Mouse (Mus musculus): Measurements from ENCODE around the gene Pex6. TPM values are rescaled to one million over a fixed set of nuclear protein-coding genes. Genes with fewer than 3 reads are reported as not detected.
A peak's percentile ranks its signal among the peaks of the same experiment; 100 is the strongest.

The Pex6 gene
- total and polyA plus RNA-seq, 3 experiments: 23.0 to 31.2 TPM; not detected in 1

GRCm38 (mm10) chr17:46706375-46707089, 4.7 kb upstream of the Pex6 start:
- Histone ChIP-seq H3K4me3 (ENCODE audit: control insufficient read depth in 1 of 2, insufficient read depth in 1 of 2, low read depth in 2 of 2, low read length in 2 of 2) (no peak overlapping the region), H3K9me3 (replicated peaks; ENCODE audit: insufficient read depth, low read length) (no peaks in the 10 kb centered on the region), H3K27ac (ENCODE audit: control insufficient read depth, low read depth, low read length) (no peak overlapping the region), H3K9ac (ENCODE audit: control insufficient read depth, low read depth, low read length, poor library complexity, severe bottlenecking) (no peak overlapping the region), H3K36me3 (ENCODE audit: control insufficient read depth in 1 of 2, insufficient read depth in 2 of 2, low read length in 2 of 2) (peaks cover 0 to 9% of the 10 kb centered on the region in 2 experiments; a peak in 2 of 4 replicates), H3K79me2 (ENCODE audit: control insufficient read depth, insufficient read depth, low read length, poor library complexity) (peaks cover 26% of the 10 kb centered on the region), H3K4me1 (ENCODE audit: control insufficient read depth in 1 of 2, insufficient read depth in 2 of 2, low read length in 2 of 2) (peaks cover 3 to 28% of the 10 kb centered on the region in 2 experiments), H3K27me3 (ENCODE audit: control insufficient read depth in 1 of 2, insufficient read depth in 2 of 2, low read length in 2 of 2) (no peaks in the 10 kb centered on the region)
- TF ChIP-seq RAD21 (IDR thresholded peaks at IDR 0.05; ENCODE audit: low read depth, low read length) (no peak), GATA1 (IDR thresholded peaks at IDR 0.05; ENCODE audit: low read depth, low read length) (no peak), POLR2AphosphoS2 (IDR thresholded peaks at IDR 0.05; ENCODE audit: low read length) (no peak), TAL1 (IDR thresholded peaks at IDR 0.05; ENCODE audit: low read length) (no peak), USF2 (IDR thresholded peaks at IDR 0.05; ENCODE audit: borderline replicate concordance in 1 of 2, insufficient read depth in 1 of 2, low read depth in 1 of 2, low read length in 2 of 2) (no peak), ETS1 (IDR thresholded peaks at IDR 0.05; ENCODE audit: low read depth, low read length) (no peak), MAFK (IDR thresholded peaks at IDR 0.05; ENCODE audit: borderline replicate concordance, low read depth, low read length) (no peak), JUND (IDR thresholded peaks at IDR 0.05; ENCODE audit: low read depth, low read length) (no peak), ZMIZ1 (IDR thresholded peaks at IDR 0.05; ENCODE audit: low read depth, low read length) (no peak), MAZ (IDR thresholded peaks at IDR 0.05; ENCODE audit: low read depth, low read length) (no peak), TBP (IDR thresholded peaks at IDR 0.05; ENCODE audit: low read depth, low read length) (no peak), ZKSCAN1 (IDR thresholded peaks at IDR 0.05; ENCODE audit: low read depth, low read length) (no peak), MXI1 (IDR thresholded peaks at IDR 0.05; ENCODE audit: low read depth, low read length) (no peak), NRF1 (IDR thresholded peaks at IDR 0.05; ENCODE audit: insufficient read depth, low read depth, low read length, poor library complexity, severe bottlenecking) (no peak), BHLHE40 (IDR thresholded peaks at IDR 0.05; ENCODE audit: borderline replicate concordance, low read depth, low read length) (no peak)
- DNase-seq (ENCODE audit: low read depth, low spot score): no peak

GRCm38 (mm10) chr17:46711612-46712271, 479 bp downstream of the Pex6 start:
- Histone ChIP-seq H3K27ac (ENCODE audit: control insufficient read depth, low read depth, low read length) (peak overlapping the region; percentile 70), H3K9ac (ENCODE audit: control insufficient read depth, low read depth, low read length, poor library complexity, severe bottlenecking) (peak overlapping the region; percentile 99), H3K36me3 (ENCODE audit: control insufficient read depth in 1 of 2, insufficient read depth in 2 of 2, low read length in 2 of 2) (peaks cover 4 to 6% of the 10 kb centered on the region in 2 experiments), H3K4me1 (ENCODE audit: control insufficient read depth in 1 of 2, insufficient read depth in 2 of 2, low read length in 2 of 2) (peaks cover 0 to 16% of the 10 kb centered on the region in 2 experiments; a peak in 2 of 4 replicates), H3K4me3 (ENCODE audit: control insufficient read depth in 1 of 2, insufficient read depth in 1 of 2, low read depth in 2 of 2, low read length in 2 of 2) (peak overlapping the region; percentile 84 to 99), H3K79me2 (ENCODE audit: control insufficient read depth, insufficient read depth, low read length, poor library complexity) (peaks cover 21% of the 10 kb centered on the region), H3K27me3 (ENCODE audit: control insufficient read depth in 1 of 2, insufficient read depth in 2 of 2, low read length in 2 of 2) (no peaks in the 10 kb centered on the region), H3K9me3 (replicated peaks; ENCODE audit: insufficient read depth, low read length) (no peaks in the 10 kb centered on the region)
- peak; percentile 59 for DNase-seq (ENCODE audit: low read depth, low spot score)
- TF ChIP-seq E2F4 (IDR thresholded peaks at IDR 0.05; ENCODE audit: borderline replicate concordance, low read depth, low read length) (no peak), NELFE (IDR thresholded peaks at IDR 0.05; ENCODE audit: low read depth, low read length) (no peak), MEF2A (IDR thresholded peaks at IDR 0.05; ENCODE audit: extremely low read depth, insufficient replicate concordance, low read depth, low read length, poor library complexity, severe bottlenecking) (no peak), ETS1 (IDR thresholded peaks at IDR 0.05; ENCODE audit: low read depth, low read length) (no peak), CHD2 (IDR thresholded peaks at IDR 0.05; ENCODE audit: low read length) (no peak), KAT2A (conservative IDR thresholded peaks at IDR 0.05; ENCODE audit: low read depth, low read length) (no peak), MAZ (IDR thresholded peaks at IDR 0.05; ENCODE audit: low read depth, low read length) (no peak), MYC (IDR thresholded peaks at IDR 0.05; ENCODE audit: low read depth, low read length) (no peak), BHLHE40 (IDR thresholded peaks at IDR 0.05; ENCODE audit: borderline replicate concordance, low read depth, low read length) (no peak), UBTF (IDR thresholded peaks at IDR 0.05; ENCODE audit: borderline replicate concordance, insufficient read depth, low read depth, low read length) (no peak), MXI1 (IDR thresholded peaks at IDR 0.05; ENCODE audit: low read depth, low read length) (no peak; the same call in 1 of the 2 replicates), TBP (IDR thresholded peaks at IDR 0.05; ENCODE audit: low read depth, low read length) (no peak), EP300 (IDR thresholded peaks at IDR 0.05; ENCODE audit: low read depth in 1 of 2, low read length in 2 of 2) (no peak), ZC3H11A (IDR thresholded peaks at IDR 0.05; ENCODE audit: low read depth, low read length) (no peak), HCFC1 (IDR thresholded peaks at IDR 0.05; ENCODE audit: low read depth, low read length) (no peak), ZKSCAN1 (IDR thresholded peaks at IDR 0.05; ENCODE audit: low read depth, low read length) (no peak), USF2 (IDR thresholded peaks at IDR 0.05; ENCODE audit: borderline replicate concordance in 1 of 2, insufficient read depth in 1 of 2, low read depth in 1 of 2, low read length in 2 of 2) (no peak), ZMIZ1 (IDR thresholded peaks at IDR 0.05; ENCODE audit: low read depth, low read length) (no peak), POLR2AphosphoS5 (IDR thresholded peaks at IDR 0.05; ENCODE audit: borderline replicate concordance, low read depth, low read length) (no peak)
